Mouse (Mus musculus): Measurements from ENCODE around the gene Hmcn2.

DNA sequence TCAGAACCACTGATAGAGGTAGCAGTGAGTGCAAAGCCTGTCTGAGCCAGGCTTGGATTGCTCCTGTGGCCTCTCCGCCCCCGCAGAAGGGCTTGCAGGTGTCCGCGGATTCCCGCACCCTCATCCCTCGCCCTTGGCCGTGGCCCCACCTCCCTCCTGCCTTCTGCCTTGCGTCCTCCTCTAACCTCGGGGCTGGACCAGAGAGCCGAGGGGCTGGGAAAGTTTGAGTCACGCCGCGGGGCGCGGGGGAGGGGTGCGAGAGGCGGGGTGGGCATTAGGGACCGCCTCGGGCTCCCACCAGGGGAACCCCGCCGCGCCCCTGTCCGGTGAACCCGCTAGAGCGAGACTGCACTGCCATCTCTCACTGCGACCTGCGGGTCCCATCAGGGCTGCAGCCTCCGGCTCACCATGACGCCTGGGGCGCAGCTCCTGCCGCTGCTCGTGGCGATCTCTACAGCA lies at the start of gene Hmcn2:
- TF ChIP-seq EP300 (optimal IDR thresholded peaks at IDR 0.05) (no peak), CTCF (IDR thresholded peaks at IDR 0.05; ENCODE audit: low read depth) (no peak)
